Mouse (Mus musculus): ENCODE measurements at regions not wholly inside any gene's neighbourhood (a gene's known extent, or its start where the extent isn't known, plus 50 kb on each side); places are given as distances from the start of the nearest gene placed in this dataset.
A peak's percentile ranks its signal among the peaks of the same experiment; 100 is the strongest.
"Not testable (repeated sequence)": the region's sequence is repeated elsewhere in the genome, so short reads cannot be mapped to it uniquely, and the experiment has no call there.

- DNase-seq (ENCODE audit: low spot score in 2 of 2) = not testable (repeated sequence)
These were observed 185.9 kb upstream of the Ube2e2 start for GRCm38 (mm10) chr14:19080001-19080400.

- peak; percentile 38 to 63 for DNase-seq (ENCODE audit: low spot score in 2 of 2)
These were observed 148.1 kb upstream of the Ube2e2 start for GRCm38 (mm10) chr14:19041984-19042760.

DNA sequence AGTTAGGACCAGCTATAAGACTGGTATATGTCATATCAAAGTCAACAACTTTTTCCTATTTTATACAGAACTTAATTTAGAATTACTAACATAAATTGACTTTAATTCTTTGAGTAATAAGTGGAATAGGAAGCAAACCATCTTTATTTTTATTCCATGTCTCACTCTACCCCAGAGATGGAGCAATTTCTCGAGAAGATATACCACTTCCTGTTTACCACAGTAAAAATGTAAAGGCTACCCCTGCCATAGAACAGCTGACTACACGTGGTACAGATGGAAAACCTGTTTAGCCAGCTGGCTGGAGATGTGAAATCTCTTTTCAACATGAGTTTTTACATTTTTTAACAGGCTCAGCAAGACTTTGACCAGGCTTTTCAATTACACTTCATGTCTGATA lies 126.0 kb upstream of the Ube2e2 start:
- no peak for DNase-seq (ENCODE audit: low spot score in 2 of 2)

DNA sequence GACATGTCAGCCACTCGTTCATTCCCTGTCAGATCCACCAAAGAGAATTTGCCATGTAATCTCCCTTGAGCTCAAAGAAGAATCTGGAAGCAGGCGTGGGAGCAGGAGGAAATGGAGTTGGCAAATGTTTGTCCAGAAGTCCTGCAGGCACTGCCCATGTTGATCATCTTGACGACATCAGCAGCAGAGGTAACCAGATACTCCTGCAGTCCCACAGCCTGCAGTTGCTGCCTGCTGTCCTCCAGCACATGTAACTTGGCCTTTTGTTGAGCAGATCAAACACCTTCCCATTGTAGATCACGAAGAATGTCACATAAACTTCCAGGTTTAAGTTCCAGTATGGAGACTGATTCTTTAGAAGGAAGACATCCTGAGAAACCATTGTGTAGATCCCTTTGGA lies 121.3 kb upstream of the Ube2e2 start:
- no peak for DNase-seq (ENCODE audit: low spot score in 2 of 2)

GRCm38 (mm10) chr14:19013558-19013957 lies 119.5 kb upstream of the Ube2e2 start:
- DNase-seq (ENCODE audit: low spot score in 2 of 2) = not testable (repeated sequence)

DNA sequence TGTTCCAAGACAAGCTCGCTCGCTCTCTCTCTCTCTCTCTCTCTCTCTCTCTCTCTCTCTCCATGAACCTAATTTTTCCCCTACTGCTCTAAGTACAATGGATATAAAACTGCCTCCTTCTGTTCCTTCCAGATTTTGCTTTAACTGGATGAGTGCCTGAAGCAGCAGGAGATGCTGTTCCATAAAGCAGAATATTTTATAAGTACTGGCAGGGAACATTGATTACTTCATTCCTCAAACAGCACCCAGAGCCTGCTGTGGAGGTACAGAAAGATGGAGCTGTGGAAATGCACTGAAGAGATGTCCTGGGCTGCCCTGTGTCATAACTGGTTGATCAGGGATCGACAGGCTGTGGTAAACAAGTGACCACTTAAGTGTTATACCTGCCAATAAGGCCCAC lies 89.8 kb upstream of the Ube2e2 start:
- DNase-seq (ENCODE audit: low spot score in 2 of 2) = no peak

DNA sequence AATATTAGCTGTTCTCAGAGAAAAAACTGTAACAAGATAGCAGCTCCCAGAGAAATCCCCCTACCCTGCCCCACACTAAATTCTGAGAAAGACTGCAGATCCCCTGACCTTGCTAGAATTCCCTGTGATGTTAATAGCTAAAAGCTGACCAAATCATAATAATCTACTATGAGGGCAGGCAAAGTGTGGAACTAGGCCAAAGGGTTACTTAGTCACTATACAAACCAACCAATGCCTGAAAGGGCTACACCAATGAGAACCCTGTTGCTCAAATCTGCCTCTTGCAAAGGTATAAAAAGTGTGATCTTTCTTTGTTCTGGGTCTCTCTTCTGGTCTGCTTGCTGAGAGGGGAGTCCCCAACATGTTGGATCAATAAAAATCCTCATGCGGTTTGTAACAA lies 69.8 kb upstream of the Ube2e2 start:
- DNase-seq (ENCODE audit: low spot score in 2 of 2) = no peak

- DNase-seq (ENCODE audit: low spot score in 2 of 2) = no peak
These were observed 69.2 kb upstream of the Ube2e2 start for GRCm38 (mm10) chr14:18963287-18963686.

Measured in urinary bladder, postnatal 4 days (tissue).